Mouse (Mus musculus) intestine, embryonic 16.5 days (tissue): ENCODE measurements around the gene Aanat. TPM values are rescaled to one million over a fixed set of nuclear protein-coding genes. Genes with fewer than 3 reads are reported as not detected.
"Not testable (repeated sequence)": the region's sequence is repeated elsewhere in the genome, so short reads cannot be mapped to it uniquely, and the experiment has no call there.

Source experiments
- ATAC-seq: fragments of 200-750 bp; cut with Nextera tagmentation; 2 replicates; pipeline ENCODE4 v1.8.0; 2017; ENCODE audit warnings: moderate TSS enrichment, moderate library complexity
- H3K27ac ChIP-seq: fragments of 300-500 bp; sonication (generic); 2 replicates; pipeline ENCODE4 v1.5.1; 2014; ENCODE audit warnings: mild to moderate bottlenecking, low read length
- H3K27me3 ChIP-seq: fragments of 300-500 bp; sonication (generic); replicated peaks from 2 replicates; pipeline ENCODE4 v1.6.1; 2014; ENCODE audit warnings: low read length, control low read depth, mixed read lengths; ENCODE audit not compliant: control insufficient read depth, insufficient read depth
- H3K36me3 ChIP-seq: fragments of 300-500 bp; sonication (generic); 2 replicates; pipeline ENCODE4 v1.6.1; 2014; ENCODE audit warnings: low read length, control low read depth; ENCODE audit not compliant: control insufficient read depth, insufficient read depth
- H3K4me1 ChIP-seq: fragments of 300-500 bp; sonication (generic); 2 replicates; pipeline ENCODE4 v1.6.1; 2014; ENCODE audit warnings: low read length, control low read depth, mixed read lengths; ENCODE audit not compliant: control insufficient read depth, insufficient read depth
- H3K4me2 ChIP-seq: fragments of 300-500 bp; sonication (generic); 2 replicates; pipeline ENCODE4 v1.6.1; 2014; ENCODE audit warnings: low read depth, low read length, control low read depth
- H3K4me3 ChIP-seq: fragments of 300-500 bp; sonication (generic); 2 replicates; pipeline ENCODE4 v1.5.1; 2014; ENCODE audit warnings: mild to moderate bottlenecking, low read length
- H3K9ac ChIP-seq: fragments of 300-500 bp; sonication (generic); 2 replicates; pipeline ENCODE4 v1.6.1; 2014; ENCODE audit warnings: low read depth, low read length
- H3K9me3 ChIP-seq: fragments of 300-500 bp; sonication (generic); 2 replicates; pipeline ENCODE4 v1.6.1; 2016; ENCODE audit warnings: low read length, control low read depth; ENCODE audit not compliant: control insufficient read depth
- WGBS: fragments of 180-500 bp; shearing (Covaris S2); extraction: QIAGEN DNeasy Blood & Tissue Kit; methylation state at CpG from one replicate; pipeline ENCODE4 v1.1.7; 2014; 5-methylcytosine and 5-hydroxymethylcytosine counted together
- polyA plus RNA-seq: library from polyadenylated mRNA; unstranded; fragments of >200 nt; fragmentation: Nextera tagmentation; extraction: Ambion mirVana; gene quantifications from 2 replicates; pipeline ENCODE4 v1.2.1, GENCODE M21; 2015

Aanat gene
- polyA plus RNA-seq, 1 experiment from 2014 or later = not detected

DNA sequence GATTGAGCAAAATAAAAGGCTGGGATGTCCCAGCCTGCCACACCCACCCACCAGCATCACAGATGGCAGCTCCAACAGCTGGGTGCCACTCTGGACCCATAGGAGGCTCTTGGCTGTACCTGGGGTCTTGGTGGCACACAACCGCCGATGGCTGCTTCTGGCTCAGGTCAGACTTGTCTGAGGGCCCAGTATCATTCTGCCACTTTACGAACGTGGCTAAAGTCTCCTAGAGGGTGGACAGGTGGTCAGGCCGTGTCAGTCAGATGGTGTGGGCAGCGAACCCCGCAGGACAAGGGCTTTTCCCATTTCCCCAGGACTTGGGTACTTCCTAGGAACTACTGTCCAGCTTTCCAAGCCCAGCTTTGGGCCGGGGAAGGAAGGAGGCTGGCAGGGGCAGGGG, 14.9 kb downstream of the Aanat start:
- ATAC-seq = no peak
- 91% methylated on average over 8 of the region's 8 CpGs for WGBS
- no peak overlapping the region for H3K9ac ChIP-seq

DNA sequence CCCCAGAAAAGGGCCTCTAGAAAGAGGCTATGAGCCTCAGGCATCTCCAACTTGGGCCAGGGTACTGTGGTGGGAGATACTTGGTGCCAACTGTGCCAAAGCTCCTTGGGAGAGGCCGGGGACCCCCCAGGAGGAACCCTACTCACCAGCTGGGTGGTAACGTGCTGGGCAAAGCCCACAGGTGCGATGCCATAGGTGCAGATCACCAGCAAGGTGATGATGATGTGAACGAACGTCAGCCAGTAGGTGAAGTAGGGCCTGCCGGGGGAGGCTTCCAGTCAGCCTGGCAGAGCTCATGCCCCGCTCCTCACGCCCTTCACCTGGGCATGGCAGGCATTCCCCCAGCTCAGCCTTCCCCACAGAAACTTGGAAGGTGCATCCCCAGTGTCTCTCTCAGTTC, 15.8 kb downstream of the Aanat start:
- H3K4me1 ChIP-seq = no peaks in the 10 kb centered on the region
- H3K4me2 ChIP-seq = no peak overlapping the region
- H3K36me3 ChIP-seq = peaks cover 7% of the 10 kb centered on the region; the same call in 1 of the 2 replicates
- ATAC-seq = no peak
- H3K4me3 ChIP-seq = no peak overlapping the region
- 88% methylated on average over 8 of the region's 8 CpGs for WGBS
- no peak overlapping the region for H3K27ac ChIP-seq
- no peaks in the 10 kb centered on the region for H3K27me3 ChIP-seq
- no peaks in the 10 kb centered on the region for H3K9me3 ChIP-seq
- H3K9ac ChIP-seq = no peak overlapping the region

More for the DNA sequence above, 14.9 kb downstream of the Aanat start:
- H3K36me3 ChIP-seq = peaks cover 7% of the 10 kb centered on the region; the same call in 1 of the 2 replicates
- H3K27ac ChIP-seq = no peak overlapping the region
- H3K27me3 ChIP-seq = no peaks in the 10 kb centered on the region
- no peak overlapping the region for H3K4me3 ChIP-seq
- no peak overlapping the region for H3K4me2 ChIP-seq
- H3K4me1 ChIP-seq = no peaks in the 10 kb centered on the region
- no peaks in the 10 kb centered on the region for H3K9me3 ChIP-seq

DNA sequence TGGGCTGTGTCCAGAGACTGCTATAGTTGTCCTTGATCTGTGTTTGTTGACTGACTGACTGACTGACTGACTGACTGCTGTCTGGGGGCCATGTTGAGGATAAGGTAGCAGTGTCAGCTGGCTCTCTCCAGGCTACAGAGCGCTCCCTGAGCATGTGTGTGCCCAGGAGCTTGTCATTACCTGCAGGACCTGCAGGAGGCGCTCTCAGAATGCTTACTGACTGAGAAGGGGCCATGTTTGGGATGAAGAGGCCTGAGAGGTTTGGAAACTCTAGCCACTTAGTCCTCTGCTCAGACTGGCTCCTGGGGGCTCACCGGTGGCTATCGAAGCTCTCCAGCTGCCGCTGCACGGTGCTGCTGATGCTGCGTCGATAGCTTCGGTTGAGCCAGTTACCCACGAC, 17.1 kb downstream of the Aanat start:
- Histone ChIP-seq H3K36me3 (peaks cover 7% of the 10 kb centered on the region; the same call in 1 of the 2 replicates), H3K27me3 (no peaks in the 10 kb centered on the region), H3K27ac (no peak overlapping the region), H3K4me2 (no peak overlapping the region), H3K9ac (no peak overlapping the region), H3K4me3 (no peak overlapping the region), H3K4me1 (no peaks in the 10 kb centered on the region), H3K9me3 (no peaks in the 10 kb centered on the region)
- ATAC-seq = no peak
- 89% methylated on average over 10 of the region's 10 CpGs for WGBS

DNA sequence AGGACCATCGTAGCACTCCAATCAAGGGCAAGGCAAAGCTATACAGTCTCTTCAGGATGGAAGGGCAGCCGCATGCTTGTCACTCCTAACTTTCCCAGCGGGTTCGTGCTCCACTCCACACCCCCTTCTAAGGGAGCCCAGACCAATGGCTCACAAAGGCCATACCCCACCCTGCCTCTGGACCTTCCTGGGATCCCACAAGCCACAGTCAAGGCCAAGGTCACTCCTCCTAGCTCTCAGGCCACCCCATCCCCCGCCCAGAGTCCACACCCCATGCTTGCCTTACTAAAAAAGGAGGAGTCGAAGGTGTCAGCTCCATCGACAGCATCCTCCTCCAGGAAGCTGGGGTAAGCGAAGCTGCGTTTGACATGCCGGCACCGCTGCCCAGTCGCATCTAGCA, 17.9 kb downstream of the Aanat start:
- Histone ChIP-seq H3K9ac (no peak overlapping the region), H3K36me3 (peaks cover 7% of the 10 kb centered on the region; the same call in 1 of the 2 replicates), H3K4me2 (no peak overlapping the region), H3K4me1 (no peaks in the 10 kb centered on the region), H3K9me3 (no peaks in the 10 kb centered on the region), H3K27ac (no peak overlapping the region), H3K27me3 (no peaks in the 10 kb centered on the region), H3K4me3 (no peak overlapping the region)
- no peak for ATAC-seq
- WGBS = 91% methylated on average over 12 of the region's 12 CpGs

DNA sequence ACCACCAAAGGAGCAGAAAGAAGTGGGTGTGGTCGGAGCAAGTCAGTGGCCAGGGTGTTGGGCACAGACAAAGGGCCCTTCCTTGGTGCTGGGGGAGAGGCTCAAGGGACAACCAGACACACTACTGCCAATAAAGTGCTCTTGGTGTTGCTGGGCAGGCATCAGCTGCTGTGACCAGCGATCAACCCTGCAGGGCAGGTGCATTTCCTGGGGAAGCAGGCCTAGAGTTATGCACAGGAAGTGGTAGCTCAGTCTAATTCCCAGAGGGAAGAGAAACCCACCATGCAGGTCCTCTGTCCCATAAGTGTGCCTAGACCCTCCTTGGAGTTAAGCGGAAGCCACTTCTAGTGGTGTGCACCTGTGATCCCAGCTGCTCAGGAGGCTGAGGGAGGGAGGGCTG, 21.5 kb downstream of the Aanat start:
- Histone ChIP-seq H3K4me3 (no peak overlapping the region), H3K27ac (no peak overlapping the region), H3K9ac (no peak overlapping the region), H3K9me3 (no peaks in the 10 kb centered on the region), H3K27me3 (no peaks in the 10 kb centered on the region), H3K36me3 (peaks cover 3% of the 10 kb centered on the region; the same call in 1 of the 2 replicates), H3K4me1 (no peaks in the 10 kb centered on the region), H3K4me2 (no peak overlapping the region)
- WGBS = 91% methylated on average over 3 of the region's 3 CpGs
- ATAC-seq = no peak

DNA sequence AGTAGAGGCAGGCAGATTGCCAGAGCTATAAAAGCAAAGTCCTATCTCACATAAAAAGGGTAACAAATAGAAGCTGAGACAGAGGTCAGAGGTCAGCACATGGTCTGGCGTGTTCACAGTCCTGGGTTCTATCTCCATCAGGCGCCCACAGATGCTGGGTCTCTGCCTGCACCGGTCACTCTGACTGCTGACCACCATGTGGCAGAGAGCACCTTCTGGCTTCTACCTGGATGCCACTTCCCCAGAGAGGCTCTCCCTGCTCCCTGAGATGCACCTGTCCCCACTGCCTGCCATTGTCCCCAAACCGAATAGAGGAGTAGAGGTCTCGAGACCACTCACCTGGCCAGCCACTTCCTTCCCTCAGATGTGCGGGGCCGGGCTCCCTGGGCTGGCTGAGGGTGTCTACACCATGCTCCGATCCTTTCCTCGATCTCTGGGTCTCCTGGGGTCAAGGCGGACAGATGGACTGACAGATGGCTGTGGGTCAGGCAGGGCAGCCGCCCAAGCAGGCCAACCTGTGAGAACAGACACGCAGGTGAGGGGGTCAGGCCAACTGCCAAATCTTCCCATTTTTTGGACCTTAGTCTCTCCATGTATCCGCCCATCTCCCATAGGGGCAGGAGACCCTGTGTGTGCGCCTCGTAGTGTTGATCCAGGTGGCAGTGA, 23.9 kb downstream of the Aanat start:
- Histone ChIP-seq H3K36me3 (no peaks in the 10 kb centered on the region), H3K9ac (no peak overlapping the region), H3K9me3 (no peaks in the 10 kb centered on the region), H3K4me3 (no peak overlapping the region), H3K4me2 (no peak overlapping the region), H3K27ac (no peak overlapping the region), H3K4me1 (peaks cover 2% of the 10 kb centered on the region; the same call in 1 of the 2 replicates), H3K27me3 (no peaks in the 10 kb centered on the region)
- 83% methylated on average over 15 of the region's 15 CpGs for WGBS
- ATAC-seq = no peak

DNA sequence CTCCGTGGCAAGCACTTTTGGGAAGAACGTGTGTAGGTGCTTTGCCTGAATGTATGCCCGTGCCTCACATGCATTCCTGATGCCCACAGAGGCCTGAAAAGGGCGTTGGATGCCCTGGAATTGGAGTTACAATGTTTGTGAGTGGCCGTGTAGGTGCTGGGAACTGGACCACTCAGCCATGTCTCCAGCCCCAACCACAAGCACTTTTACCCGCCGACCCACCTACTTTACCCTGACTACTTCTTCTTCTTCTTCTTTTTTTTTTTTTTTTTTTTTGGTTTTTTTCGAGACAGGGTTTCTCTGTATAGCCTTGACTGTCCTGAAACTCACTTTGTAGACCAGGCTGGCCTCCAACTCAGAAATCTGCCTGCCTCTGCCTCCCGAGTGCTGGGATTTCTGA, 24.9 kb downstream of the Aanat start:
- 93% methylated on average over 9 of the region's 9 CpGs for WGBS
- not testable (repeated sequence) for H3K27ac ChIP-seq, ATAC-seq, H3K4me2 ChIP-seq, H3K4me3 ChIP-seq, H3K27me3 ChIP-seq, H3K9ac ChIP-seq, H3K36me3 ChIP-seq, H3K9me3 ChIP-seq
- peaks cover 12% of the 10 kb centered on the region for H3K4me1 ChIP-seq

DNA sequence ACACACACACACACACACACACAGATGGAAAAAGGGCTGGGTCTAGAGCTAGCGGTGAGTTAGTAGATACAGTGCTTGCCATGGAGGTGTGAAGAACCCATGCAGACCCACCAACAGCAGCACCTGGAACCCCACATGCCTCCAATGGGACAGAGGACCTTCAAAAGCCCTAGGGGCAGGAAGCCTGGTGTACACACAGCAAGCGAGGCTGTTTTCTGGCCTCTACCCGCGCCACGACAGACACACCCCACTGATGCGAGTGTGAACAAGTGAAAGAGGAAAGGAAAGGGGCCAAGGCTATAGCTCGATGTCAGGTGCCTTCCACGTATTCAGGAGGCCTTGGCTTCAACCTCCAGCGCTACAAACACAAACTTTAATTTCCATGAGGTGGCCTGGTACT, 25.7 kb downstream of the Aanat start:
- H3K27ac ChIP-seq = no peak overlapping the region
- no peak for ATAC-seq
- 91% methylated on average over 9 of the region's 9 CpGs for WGBS
- H3K36me3 ChIP-seq = no peaks in the 10 kb centered on the region
- H3K27me3 ChIP-seq = no peaks in the 10 kb centered on the region
- H3K9me3 ChIP-seq = no peaks in the 10 kb centered on the region
- no peak overlapping the region for H3K4me2 ChIP-seq
- H3K9ac ChIP-seq = no peak overlapping the region
- peaks cover 15% of the 10 kb centered on the region for H3K4me1 ChIP-seq
- no peak overlapping the region for H3K4me3 ChIP-seq

DNA sequence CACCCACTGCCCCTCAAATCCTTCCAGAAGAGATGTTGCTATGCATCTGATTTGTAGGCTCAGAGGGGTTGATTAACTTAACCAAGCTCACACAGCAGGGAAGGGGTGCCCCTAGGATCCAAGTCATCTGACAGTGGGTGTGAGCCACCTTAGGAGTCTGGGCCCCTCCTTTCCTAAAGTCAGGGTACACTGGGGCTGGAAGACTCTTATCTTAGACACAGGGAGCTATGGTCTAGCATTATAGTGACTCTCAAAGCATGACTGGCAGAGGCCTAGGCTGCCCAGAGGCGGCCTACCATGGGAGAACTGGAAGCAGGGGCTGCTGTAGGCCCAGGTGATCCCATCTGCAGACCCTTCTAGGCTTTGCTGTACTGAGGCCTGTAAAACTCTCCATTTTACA, 26.3 kb downstream of the Aanat start:
- H3K9ac ChIP-seq = no peak overlapping the region
- H3K27me3 ChIP-seq = no peaks in the 10 kb centered on the region
- peaks cover 15% of the 10 kb centered on the region for H3K4me1 ChIP-seq
- H3K4me3 ChIP-seq = no peak overlapping the region
- 92% methylated on average over 1 of the region's 1 CpGs for WGBS
- no peaks in the 10 kb centered on the region for H3K9me3 ChIP-seq
- ATAC-seq = no peak
- H3K36me3 ChIP-seq = no peaks in the 10 kb centered on the region
- no peak overlapping the region for H3K27ac ChIP-seq
- no peak overlapping the region for H3K4me2 ChIP-seq

DNA sequence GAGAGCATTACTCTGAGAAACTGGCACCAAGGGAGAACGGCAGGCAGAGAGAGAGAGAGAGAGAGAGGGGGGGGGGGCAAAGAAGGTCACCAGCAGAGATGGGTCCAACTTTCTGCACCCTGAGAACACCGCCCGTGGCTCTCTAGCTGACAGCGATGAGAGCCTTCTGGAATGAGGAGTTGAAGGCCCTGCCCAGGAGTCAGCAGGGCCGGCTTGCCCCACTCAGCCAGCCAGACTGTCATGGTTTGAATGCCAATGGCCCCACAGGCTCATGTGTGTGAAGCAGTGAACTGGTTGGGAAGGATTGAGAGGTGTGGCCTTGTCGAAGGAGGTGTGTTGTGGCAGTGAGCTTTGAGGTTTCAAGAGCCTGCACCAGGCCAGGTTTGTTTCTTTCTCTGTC, 27.0 kb downstream of the Aanat start:
- WGBS = 90% methylated on average over 6 of the region's 6 CpGs
- Histone ChIP-seq H3K27me3 (no peaks in the 10 kb centered on the region), H3K27ac (no peak overlapping the region), H3K36me3 (no peaks in the 10 kb centered on the region), H3K4me3 (no peak overlapping the region), H3K4me1 (peaks cover 15% of the 10 kb centered on the region), H3K9ac (no peak overlapping the region), H3K9me3 (no peaks in the 10 kb centered on the region), H3K4me2 (no peak overlapping the region)
- no peak for ATAC-seq
